Mouse (Mus musculus) myocyte (in vitro differentiated cells): Measurements from ENCODE around the gene Sec24d.

Experiments
- CEBPB ChIP-seq: IDR thresholded peaks from 2 replicates; pipeline ENCODE4 v1.6.1; 2011; ENCODE audit warnings: mild to moderate bottlenecking, moderate library complexity; ENCODE audit not compliant: poor library complexity, insufficient read depth, severe bottlenecking
- MAX ChIP-seq: IDR thresholded peaks from one replicate; pipeline ENCODE4 v1.6.1; 2011; ENCODE audit warnings: low read depth, mild to moderate bottlenecking, control low read depth
- MYOD1 ChIP-seq, 3 experiments: IDR thresholded peaks; one replicate each; pipeline ENCODE4 v1.6.1; 2011; ENCODE audit warnings: control low read depth in 2 of 3, low read depth in 2 of 3, mild to moderate bottlenecking in 2 of 3, moderate library complexity in 1 of 3; ENCODE audit not compliant: insufficient read length in 2 of 3, control insufficient read depth in 1 of 3
- POLR2A ChIP-seq: IDR thresholded peaks from one replicate; pipeline ENCODE4 v1.6.1; 2011; ENCODE audit warnings: low read depth, mild to moderate bottlenecking, control low read depth, moderate library complexity; ENCODE audit not compliant: insufficient read length
- SRF ChIP-seq: IDR thresholded peaks from one replicate; pipeline ENCODE4 v1.6.1; 2011; ENCODE audit warnings: low read depth; ENCODE audit not compliant: control insufficient read depth, insufficient read length
- TCF12 ChIP-seq: IDR thresholded peaks from one replicate; pipeline ENCODE4 v1.6.1; 2011; ENCODE audit warnings: mild to moderate bottlenecking, control low read depth; ENCODE audit not compliant: poor library complexity, insufficient read depth, severe bottlenecking
- USF1 ChIP-seq: IDR thresholded peaks from one replicate; pipeline ENCODE4 v1.6.1; 2011; ENCODE audit warnings: low read depth, mild to moderate bottlenecking, control low read depth, moderate library complexity

GRCm38 (mm10) chr3:123329251-123329650, 62.0 kb downstream of the Sec24d start:
- no peak for TF ChIP-seq MAX
- TF ChIP-seq POLR2A = no peak
- peak; percentile 90 for TF ChIP-seq SRF
- TF ChIP-seq MYOD1 (IDR thresholded peaks at IDR 0.05; ENCODE audit: control insufficient read depth in 1 of 3, insufficient read length in 2 of 3, low read depth in 2 of 3) = no peak
- TF ChIP-seq TCF12 = no peak
- TF ChIP-seq CEBPB = no peak
- TF ChIP-seq USF1 = no peak
